Mouse (Mus musculus) gastrocnemius, postnatal 36 days (tissue): ENCODE data around the gene Abcb9. TPM values are rescaled to one million over a fixed set of nuclear protein-coding genes. Genes with fewer than 3 reads are reported as not detected.

Experiments used
- DNase-seq, 2 experiments: peaks; one replicate each; pipeline ENCODE4 v3.0.0; 2022
- intact Hi-C: fragments of 180-260 bp; cut with DNase I; formaldehyde crosslinking; loops from one replicate; pipeline ENCODE4 v1.15.1; 2025
- total RNA-seq, 2 experiments: library from RNA; stranded (reverse); gene quantifications; 2 replicates each; pipeline ENCODE4 v1.2.3; 2021

Gene Abcb9
- total RNA-seq, 2 experiments from 2014 or later, result 8.1 to 8.8 TPM

GRCm38 (mm10) chr5:124036836-124037235 is 58.8 kb downstream of the Abcb9 start:
- no peak for DNase-seq
- intact Hi-C loops, result no loop called here

- intact Hi-C loops, result no loop called here
- DNase-seq, result no peak
Measured at GRCm38 (mm10) chr5:124036341-124036740, 59.3 kb downstream of the Abcb9 start.

GRCm38 (mm10) chr5:124035806-124036205 is 59.8 kb downstream of the Abcb9 start:
- no peak for DNase-seq
- intact Hi-C loops, result no loop called here

- intact Hi-C loops, result no loop called here
- no peak for DNase-seq
Measured at GRCm38 (mm10) chr5:124035406-124035805, 60.2 kb downstream of the Abcb9 start.

- no peak for DNase-seq
- intact Hi-C loops, result no loop called here
Measured at GRCm38 (mm10) chr5:124034471-124034870, 61.1 kb downstream of the Abcb9 start.

GRCm38 (mm10) chr5:124032001-124032508 is 63.5 kb downstream of the Abcb9 start, which contains the start of gene Vps37b:
TSS of gene Vps37b (minus strand) at chr5:124032270.
- DNase-seq, result peak; percentile 81 to 85
- intact Hi-C loops, result no loop called here

- DNase-seq, result no peak
- intact Hi-C loops, result no loop called here
Measured at GRCm38 (mm10) chr5:124031068-124031955, 64.3 kb downstream of the Abcb9 start.

- DNase-seq, result no peak
- intact Hi-C loops, result no loop called here
Measured at GRCm38 (mm10) chr5:124030386-124031067, 65.1 kb downstream of the Abcb9 start.

GRCm38 (mm10) chr5:124029220-124030035 is 66.2 kb downstream of the Abcb9 start:
- DNase-seq, result no peak
- intact Hi-C loops, result no loop called here

- intact Hi-C loops, result no loop called here
- DNase-seq, result no peak
Measured at GRCm38 (mm10) chr5:124028680-124029079, 66.9 kb downstream of the Abcb9 start.

GRCm38 (mm10) chr5:124027702-124028470 is 67.7 kb downstream of the Abcb9 start:
- intact Hi-C loops, result no loop called here
- no peak for DNase-seq

GRCm38 (mm10) chr5:124026568-124026967 is 69.0 kb downstream of the Abcb9 start:
- DNase-seq, result no peak
- intact Hi-C loops, result no loop called here

- no peak for DNase-seq
- intact Hi-C loops, result no loop called here
Measured at GRCm38 (mm10) chr5:124025587-124026441, 69.8 kb downstream of the Abcb9 start.

- intact Hi-C loops, result no loop called here
- no peak for DNase-seq
Measured at GRCm38 (mm10) chr5:124025146-124025545, 70.5 kb downstream of the Abcb9 start.

- no peak for DNase-seq
- intact Hi-C loops, result no loop called here
Measured at GRCm38 (mm10) chr5:124024677-124025076, 70.9 kb downstream of the Abcb9 start.

GRCm38 (mm10) chr5:124022365-124022764 is 73.2 kb downstream of the Abcb9 start:
- intact Hi-C loops, result no loop called here
- DNase-seq, result no peak

GRCm38 (mm10) chr5:124021701-124022100 is 73.9 kb downstream of the Abcb9 start:
- no peak for DNase-seq
- intact Hi-C loops, result no loop called here

- DNase-seq, result no peak
- intact Hi-C loops, result no loop called here
Measured at GRCm38 (mm10) chr5:124021148-124021547, 74.5 kb downstream of the Abcb9 start.
